Comparison of ENCODE assay signal across 14 mouse cellular contexts in genomic region chr12:75859936-75860335, GRCm38 (mm10). TPM values are rescaled to one million over a fixed set of nuclear protein-coding genes. Genes with fewer than 3 reads are reported as not detected.
DNase-seq lines count a peak whose midpoint lies in the region; ATAC-seq and TF ChIP-seq lines count a peak whose summit lies in the region.
"Had no signal": no experiment of that assay in that cellular context is flagged by ENCODE, and none has a peak within 500 bp of the region (broad histone marks: within the 10 kb centered on the region; RNA-seq: fewer than 3 reads in every experiment).

No protein-coding gene starts in this region.

- no peak for TF ChIP-seq CTCF in testis, adult 2 months (IDR thresholded peaks at IDR 0.05; ENCODE audit: control insufficient read depth, insufficient read depth, insufficient replicate concordance, low read depth, low read length)
- no peak for TF ChIP-seq CTCF in stomach, postnatal 0 days (IDR thresholded peaks at IDR 0.05; ENCODE audit: low read depth)

- DNase-seq in forebrain, embryonic 14.5 days (ENCODE audit: low spot score) = no peak
- no peak for DNase-seq in limb, embryonic 10.5 days (ENCODE audit: low spot score)
- DNase-seq in right cerebral cortex, postnatal 14 days = no peak
- DNase-seq in stomach, postnatal 0 days (ENCODE audit: low spot score) = no peak
- DNase-seq: B cell, adult 2 months; gastrocnemius, postnatal 10 days; thymus, adult 18-20 months had no signal

- H3K36me3 ChIP-seq in forebrain, embryonic 15.5 days = no peaks in the 10 kb centered on the region
- no peaks in the 10 kb centered on the region for H3K36me3 ChIP-seq in forebrain, embryonic 14.5 days (ENCODE audit: control insufficient read depth, insufficient read depth, low read length)
- peaks cover 4% of the 10 kb centered on the region; the same call in 1 of the 2 replicates for H3K36me3 ChIP-seq in limb, embryonic 12.5 days
- H3K36me3 ChIP-seq in limb, embryonic 10.5 days = peaks cover 19% of the 10 kb centered on the region
- H3K36me3 ChIP-seq in heart, embryonic 15.5 days = no peaks in the 10 kb centered on the region
- no peaks in the 10 kb centered on the region for H3K36me3 ChIP-seq in testis, adult 2 months (ENCODE audit: control insufficient read depth, insufficient read depth, low read length)
- no peaks in the 10 kb centered on the region for H3K36me3 ChIP-seq in stomach, postnatal 0 days (ENCODE audit: control insufficient read depth, insufficient read depth, low read length)
- H3K36me3 ChIP-seq: G1E; hindbrain, embryonic 15.5 days; limb, embryonic 15.5 days had no signal

- peaks cover 15% of the 10 kb centered on the region for H3K4me1 ChIP-seq in forebrain, embryonic 15.5 days
- peaks cover 9% of the 10 kb centered on the region for H3K4me1 ChIP-seq in forebrain, embryonic 14.5 days (ENCODE audit: control insufficient read depth, insufficient read depth, low read length)
- peaks cover 10% of the 10 kb centered on the region; the same call in 1 of the 2 replicates for H3K4me1 ChIP-seq in limb, embryonic 12.5 days (replicated peaks)
- H3K4me1 ChIP-seq in limb, embryonic 10.5 days = peaks cover 10% of the 10 kb centered on the region
- H3K4me1 ChIP-seq in heart, embryonic 15.5 days (replicated peaks) = peaks cover 14% of the 10 kb centered on the region
- H3K4me1 ChIP-seq in testis, adult 2 months (ENCODE audit: control insufficient read depth, insufficient read depth, low read length) = peaks cover 3% of the 10 kb centered on the region
- H3K4me1 ChIP-seq in stomach, postnatal 0 days (replicated peaks; ENCODE audit: control insufficient read depth, insufficient read depth) = 0 out of 2 replicates have a peak, but pooled peaks cover 3% of the 10 kb centered on the region
- H3K4me1 ChIP-seq: hindbrain, embryonic 15.5 days had no signal

- no peaks in the 10 kb centered on the region for H3K9me3 ChIP-seq in forebrain, embryonic 15.5 days
- no peaks in the 10 kb centered on the region for H3K9me3 ChIP-seq in forebrain, embryonic 14.5 days (replicated peaks; ENCODE audit: control insufficient read depth, low read length)
- no peaks in the 10 kb centered on the region for H3K9me3 ChIP-seq in limb, embryonic 12.5 days
- H3K9me3 ChIP-seq in limb, embryonic 10.5 days (replicated peaks) = no peaks in the 10 kb centered on the region
- no peaks in the 10 kb centered on the region for H3K9me3 ChIP-seq in heart, embryonic 15.5 days (replicated peaks)
- no peaks in the 10 kb centered on the region for H3K9me3 ChIP-seq in stomach, postnatal 0 days (ENCODE audit: control insufficient read depth, low read length)
- H3K9me3 ChIP-seq: G1E; hindbrain, embryonic 15.5 days; limb, embryonic 15.5 days had no signal

- no peak for ATAC-seq in forebrain, embryonic 15.5 days (replicated peaks)
- ATAC-seq in forebrain, embryonic 14.5 days = no peak
- ATAC-seq in limb, embryonic 12.5 days (ENCODE audit: insufficient number of reproducible peaks, insufficient read depth, low FRiP score, low TSS enrichment, low read depth) = no peak
- peak; percentile 67; the same call in 1 of the 2 replicates for ATAC-seq in heart, embryonic 15.5 days (replicated peaks; ENCODE audit: insufficient number of reproducible peaks, insufficient read depth, low FRiP score, low read depth)
- no peak for ATAC-seq in stomach, postnatal 0 days (ENCODE audit: low FRiP score, low TSS enrichment)

- no peak overlapping the region for H3K4me3 ChIP-seq in forebrain, embryonic 15.5 days
- H3K4me3 ChIP-seq in forebrain, embryonic 14.5 days (ENCODE audit: low read depth, low read length) = no peak overlapping the region
- no peak overlapping the region for H3K4me3 ChIP-seq in limb, embryonic 12.5 days (replicated peaks)
- H3K4me3 ChIP-seq in limb, embryonic 10.5 days = no peak overlapping the region
- H3K4me3 ChIP-seq in heart, embryonic 15.5 days = no peak overlapping the region
- H3K4me3 ChIP-seq in testis, adult 2 months (ENCODE audit: control insufficient read depth, low read depth, low read length) = no peak overlapping the region
- no peak overlapping the region for H3K4me3 ChIP-seq in stomach, postnatal 0 days (ENCODE audit: low read depth, low read length)
- H3K4me3 ChIP-seq: hindbrain, embryonic 15.5 days; limb, embryonic 15.5 days had no signal

- peak overlapping the region; percentile 48 for H3K27ac ChIP-seq in forebrain, embryonic 15.5 days (replicated peaks)
- no peak overlapping the region for H3K27ac ChIP-seq in forebrain, embryonic 14.5 days (ENCODE audit: low read depth, low read length)
- H3K27ac ChIP-seq in limb, embryonic 12.5 days = peak overlapping the region; percentile 62; the same call in 1 of the 2 replicates
- H3K27ac ChIP-seq in limb, embryonic 10.5 days = no peak overlapping the region
- H3K27ac ChIP-seq in heart, embryonic 15.5 days = peak overlapping the region; percentile 32
- H3K27ac ChIP-seq in testis, adult 2 months (ENCODE audit: control insufficient read depth, insufficient read depth, low read depth, low read length) = peak overlapping the region; percentile 40
- H3K27ac ChIP-seq in stomach, postnatal 0 days (replicated peaks) = no peak overlapping the region
- H3K27ac ChIP-seq: hindbrain, embryonic 15.5 days; limb, embryonic 15.5 days had no signal

- no peak overlapping the region for H3K4me2 ChIP-seq in forebrain, embryonic 15.5 days (replicated peaks)
- H3K4me2 ChIP-seq in forebrain, embryonic 14.5 days (ENCODE audit: low read length) = no peak overlapping the region
- no peak overlapping the region for H3K4me2 ChIP-seq in limb, embryonic 12.5 days
- no peak overlapping the region for H3K4me2 ChIP-seq in heart, embryonic 15.5 days
- H3K4me2 ChIP-seq in stomach, postnatal 0 days (replicated peaks; ENCODE audit: low read depth) = no peak overlapping the region
- H3K4me2 ChIP-seq: hindbrain, embryonic 15.5 days; limb, embryonic 15.5 days had no signal

- TF ChIP-seq POLR2A in testis, adult 2 months (IDR thresholded peaks at IDR 0.05; ENCODE audit: control insufficient read depth, low read depth, low read length) = no peak

- no peaks in the 10 kb centered on the region for H3K27me3 ChIP-seq in forebrain, embryonic 15.5 days
- H3K27me3 ChIP-seq in forebrain, embryonic 14.5 days (replicated peaks; ENCODE audit: control insufficient read depth, insufficient read depth, low read length) = no peaks in the 10 kb centered on the region
- H3K27me3 ChIP-seq in limb, embryonic 12.5 days = no peaks in the 10 kb centered on the region
- no peaks in the 10 kb centered on the region for H3K27me3 ChIP-seq in limb, embryonic 10.5 days (ENCODE audit: low read depth, poor library complexity, severe bottlenecking)
- no peaks in the 10 kb centered on the region for H3K27me3 ChIP-seq in heart, embryonic 15.5 days
- H3K27me3 ChIP-seq in testis, adult 2 months (ENCODE audit: control insufficient read depth, insufficient read depth, low read length) = no peaks in the 10 kb centered on the region
- H3K27me3 ChIP-seq in stomach, postnatal 0 days (ENCODE audit: control insufficient read depth, insufficient read depth, low read length) = no peaks in the 10 kb centered on the region
- H3K27me3 ChIP-seq: hindbrain, embryonic 15.5 days; limb, embryonic 15.5 days had no signal

- TF ChIP-seq EP300 in stomach, postnatal 0 days (optimal IDR thresholded peaks at IDR 0.05) = no peak

- WGBS in forebrain, embryonic 15.5 days = 89% methylated on average over 10 of the region's 11 CpGs
- 86% methylated on average over 10 of the region's 11 CpGs for WGBS in forebrain, embryonic 14.5 days
- 86% methylated on average over 11 of the region's 11 CpGs for WGBS in limb, embryonic 12.5 days
- 92% methylated on average over 10 of the region's 11 CpGs for WGBS in limb, embryonic 10.5 days
- 57% methylated on average over 11 of the region's 11 CpGs for WGBS in heart, embryonic 15.5 days
- 78% methylated on average over 10 of the region's 11 CpGs for WGBS in stomach, postnatal 0 days

- no peak overlapping the region for H3K9ac ChIP-seq in forebrain, embryonic 15.5 days (replicated peaks)
- H3K9ac ChIP-seq in forebrain, embryonic 14.5 days (ENCODE audit: low read length) = no peak overlapping the region
- no peak overlapping the region for H3K9ac ChIP-seq in limb, embryonic 12.5 days (replicated peaks)
- H3K9ac ChIP-seq in heart, embryonic 15.5 days = no peak overlapping the region
- no peak overlapping the region for H3K9ac ChIP-seq in stomach, postnatal 0 days (ENCODE audit: low read length)
- H3K9ac ChIP-seq: hindbrain, embryonic 15.5 days; limb, embryonic 15.5 days had no signal

RNA-seq across cellular contexts. Expression of gene Syne2, which starts 42.0 kb away (rescaled TPM):
- 116 and 117 TPM in 2 replicates for polyA plus RNA-seq in forebrain, embryonic 15.5 days (2015; fragmentation: Nextera tagmentation; extraction: Ambion mirVana)
- 62.0 and 84.9 TPM in 2 replicates for polyA plus RNA-seq in forebrain, embryonic 14.5 days (2014; fragmentation: Nextera tagmentation; extraction: Ambion mirVana)
- polyA plus RNA-seq in limb, embryonic 12.5 days (2016; fragmentation: Nextera tagmentation; extraction: Ambion mirVana) = 106 and 119 TPM in 2 replicates
- 89.8 and 113 TPM in 2 replicates for polyA plus RNA-seq in limb, embryonic 10.5 days (2016; fragmentation: Nextera tagmentation; extraction: Ambion mirVana)
- polyA plus RNA-seq in heart, embryonic 15.5 days (2015; fragmentation: Nextera tagmentation; extraction: Ambion mirVana) = 38.7 and 45.7 TPM in 2 replicates
- 35.5 and 37.1 TPM in 2 replicates for polyA plus RNA-seq in testis, adult 2 months (2012; rRNA removed)
- 13.7 and 16.1 TPM in 2 replicates for polyA plus RNA-seq in stomach, postnatal 0 days (2015; fragmentation: Nextera tagmentation; extraction: Ambion mirVana)
- polyA plus RNA-seq: G1E had no signal

Comparison
In these comparisons a context has a peak if more than half of its experiments do, and no peak if none do; other contexts are left out.
1. H3K27ac ChIP-seq: peak in forebrain, embryonic 15.5 days (single experiment), limb, embryonic 12.5 days (single experiment), heart, embryonic 15.5 days (single experiment) and testis, adult 2 months (single experiment); none in forebrain, embryonic 14.5 days (single experiment), limb, embryonic 10.5 days (single experiment) and stomach, postnatal 0 days (single experiment).